Mouse (Mus musculus) forebrain, embryonic 11.5 days (tissue): Measurements from ENCODE around the gene Mtmr3. TPM values are rescaled to one million over a fixed set of nuclear protein-coding genes. Genes with fewer than 3 reads are reported as not detected.
"Not testable (repeated sequence)": the region's sequence is repeated elsewhere in the genome, so short reads cannot be mapped to it uniquely, and the experiment has no call there.

Experiments
- ATAC-seq: fragments of 200-750 bp; cut with Nextera tagmentation; replicated peaks from 2 replicates; pipeline ENCODE4 v1.8.0; 2017; ENCODE audit warnings: moderate TSS enrichment; ENCODE audit not compliant: low FRiP score
- DNase-seq: peaks from one replicate; pipeline ENCODE4 v3.0.0-alpha.2; 2017; ENCODE audit warnings: low spot score
- H3K27ac ChIP-seq: fragments of 300-500 bp; sonication (generic); 2 replicates; pipeline ENCODE4 v1.5.1; 2014; ENCODE audit warnings: low read depth, low read length
- H3K27me3 ChIP-seq: fragments of 300-500 bp; sonication (generic); 2 replicates; pipeline ENCODE4 v1.6.1; 2014; ENCODE audit warnings: mild to moderate bottlenecking, low read length, mixed read lengths; ENCODE audit not compliant: control insufficient read depth, insufficient read depth
- H3K36me3 ChIP-seq: fragments of 300-500 bp; sonication (generic); 2 replicates; pipeline ENCODE4 v1.6.1; 2014; ENCODE audit warnings: mild to moderate bottlenecking, low read length, moderate library complexity, mixed read lengths; ENCODE audit not compliant: control insufficient read depth, insufficient read depth
- H3K4me1 ChIP-seq: fragments of 300-500 bp; sonication (generic); replicated peaks from 2 replicates; pipeline ENCODE4 v1.6.1; 2014; ENCODE audit warnings: low read length, mixed read lengths; ENCODE audit not compliant: control insufficient read depth, insufficient read depth
- H3K4me2 ChIP-seq: fragments of 300-500 bp; sonication (generic); 2 replicates; pipeline ENCODE4 v1.6.1; 2014; ENCODE audit warnings: low read depth, mild to moderate bottlenecking, low read length, moderate library complexity, mixed read lengths; ENCODE audit not compliant: severe bottlenecking
- H3K4me3 ChIP-seq: fragments of 300-500 bp; sonication (generic); 2 replicates; pipeline ENCODE4 v1.5.1; 2014; ENCODE audit warnings: low read depth, low read length
- H3K9ac ChIP-seq: fragments of 300-500 bp; sonication (generic); 2 replicates; pipeline ENCODE4 v1.6.1; 2014; ENCODE audit warnings: low read length
- H3K9me3 ChIP-seq: fragments of 300-500 bp; sonication (generic); 2 replicates; pipeline ENCODE4 v1.6.1; 2016; ENCODE audit warnings: low read length, mixed read lengths; ENCODE audit not compliant: control insufficient read depth
- whole genome bisulfite sequencing: fragments of 180-500 bp; shearing (Covaris S2); extraction: QIAGEN DNeasy Blood & Tissue Kit; methylation state at CpG from one replicate; pipeline ENCODE4 v1.1.7; 2014; 5-methylcytosine and 5-hydroxymethylcytosine counted together
- polyA plus RNA-seq: library from polyadenylated mRNA; unstranded; fragments of >200 nt; fragmentation: Nextera tagmentation; extraction: Ambion mirVana; gene quantifications from 2 replicates; pipeline ENCODE4 v1.2.1, GENCODE M21; 2014

Mtmr3 gene
- polyA plus RNA-seq, 1 experiment from 2014 or later = 43.1 TPM

DNA sequence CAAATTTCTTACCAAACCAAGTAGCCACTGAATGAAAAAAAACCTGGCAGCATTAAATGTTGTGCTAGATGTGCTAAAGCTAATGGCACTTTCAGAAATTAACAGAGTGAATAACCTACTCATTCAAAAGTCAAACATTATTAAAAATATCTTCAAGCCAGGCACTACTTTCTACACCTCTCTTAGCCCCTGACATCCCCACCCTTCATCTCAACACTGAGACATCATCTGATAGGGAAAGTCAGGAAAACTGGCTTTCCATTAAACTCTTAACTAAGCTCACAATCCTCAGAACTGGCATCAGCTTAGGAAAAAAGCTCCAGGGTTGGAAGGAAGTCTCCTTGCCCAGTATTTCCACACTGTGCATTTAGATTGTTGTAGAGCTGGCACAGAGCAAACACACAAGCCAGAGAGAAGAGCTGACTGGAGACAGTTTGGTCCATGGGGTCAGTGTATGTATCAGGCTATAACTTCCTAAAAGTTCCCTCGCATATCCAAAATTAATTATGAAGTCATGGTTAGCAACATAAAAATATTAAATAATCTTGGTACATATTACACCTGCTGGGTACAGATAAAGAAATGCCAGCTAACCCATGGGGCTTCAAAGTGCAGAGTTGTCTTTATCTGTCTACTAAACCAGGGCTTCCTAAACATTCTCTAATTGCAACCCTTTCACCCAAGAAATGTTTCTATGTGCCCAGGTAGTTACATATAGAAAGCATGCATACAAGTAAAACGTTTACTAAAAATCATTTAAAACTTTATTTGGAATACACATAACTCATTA, 41.2 kb downstream of the Mtmr3 start:
- no peak overlapping the region for H3K27ac ChIP-seq
- H3K4me2 ChIP-seq = no peak overlapping the region
- 94% methylated on average over 2 of the region's 2 CpGs for WGBS
- no peaks in the 10 kb centered on the region for H3K27me3 ChIP-seq
- H3K9me3 ChIP-seq = no peaks in the 10 kb centered on the region
- no peak for DNase-seq
- no peak overlapping the region for H3K9ac ChIP-seq
- no peak overlapping the region for H3K4me3 ChIP-seq
- no peaks in the 10 kb centered on the region for H3K36me3 ChIP-seq
- ATAC-seq = no peak
- no peaks in the 10 kb centered on the region for H3K4me1 ChIP-seq

DNA sequence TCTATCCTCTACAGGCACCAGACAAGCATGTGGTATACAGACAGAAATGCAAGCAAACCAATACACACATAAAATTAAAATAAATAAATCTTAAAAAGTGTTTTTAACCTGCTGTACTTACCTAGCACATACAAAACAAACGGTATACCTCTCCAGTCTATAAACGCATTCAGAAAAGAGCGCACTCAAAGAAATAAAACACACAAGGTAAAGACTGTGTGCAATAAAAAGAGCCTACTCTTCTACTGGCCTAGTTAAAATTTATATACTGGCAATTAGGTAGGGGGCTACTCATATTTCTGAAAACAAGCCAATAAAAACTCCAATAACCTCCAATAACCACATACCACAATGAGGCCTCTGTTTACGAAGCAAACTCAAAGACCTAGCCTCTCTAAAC, 47.1 kb downstream of the Mtmr3 start:
- no peak overlapping the region for H3K9ac ChIP-seq
- no peak overlapping the region for H3K4me2 ChIP-seq
- WGBS = 95% methylated on average over 4 of the region's 4 CpGs
- ATAC-seq = no peak
- no peak overlapping the region for H3K27ac ChIP-seq
- no peaks in the 10 kb centered on the region for H3K27me3 ChIP-seq
- no peaks in the 10 kb centered on the region for H3K36me3 ChIP-seq
- no peak for DNase-seq
- no peaks in the 10 kb centered on the region for H3K4me1 ChIP-seq
- no peaks in the 10 kb centered on the region for H3K9me3 ChIP-seq
- H3K4me3 ChIP-seq = no peak overlapping the region

DNA sequence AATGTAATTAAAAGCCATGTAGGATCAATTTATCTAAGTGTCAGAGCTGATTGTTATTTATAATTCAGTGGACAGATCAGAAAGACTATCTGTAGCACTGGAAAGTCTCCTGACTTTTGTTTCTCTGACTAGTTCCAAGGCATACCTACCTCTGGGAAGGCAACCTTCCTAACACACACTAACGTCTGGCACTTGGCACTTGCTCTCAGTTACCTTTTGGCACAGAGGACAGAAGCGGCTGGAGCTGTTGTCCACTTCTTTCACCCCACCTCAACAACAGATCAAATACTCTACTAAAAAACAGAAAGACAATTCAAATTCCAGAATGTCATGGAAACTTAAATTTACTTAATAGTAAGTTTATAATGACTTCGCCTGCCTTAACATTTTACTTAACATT, 48.7 kb downstream of the Mtmr3 start:
- no peaks in the 10 kb centered on the region for H3K9me3 ChIP-seq
- no peaks in the 10 kb centered on the region for H3K27me3 ChIP-seq
- 79% methylated on average over 3 of the region's 3 CpGs for WGBS
- ATAC-seq = no peak
- no peak for DNase-seq
- H3K4me2 ChIP-seq = no peak overlapping the region
- H3K9ac ChIP-seq = no peak overlapping the region
- no peak overlapping the region for H3K4me3 ChIP-seq
- no peaks in the 10 kb centered on the region for H3K4me1 ChIP-seq
- no peaks in the 10 kb centered on the region for H3K36me3 ChIP-seq
- H3K27ac ChIP-seq = no peak overlapping the region

DNA sequence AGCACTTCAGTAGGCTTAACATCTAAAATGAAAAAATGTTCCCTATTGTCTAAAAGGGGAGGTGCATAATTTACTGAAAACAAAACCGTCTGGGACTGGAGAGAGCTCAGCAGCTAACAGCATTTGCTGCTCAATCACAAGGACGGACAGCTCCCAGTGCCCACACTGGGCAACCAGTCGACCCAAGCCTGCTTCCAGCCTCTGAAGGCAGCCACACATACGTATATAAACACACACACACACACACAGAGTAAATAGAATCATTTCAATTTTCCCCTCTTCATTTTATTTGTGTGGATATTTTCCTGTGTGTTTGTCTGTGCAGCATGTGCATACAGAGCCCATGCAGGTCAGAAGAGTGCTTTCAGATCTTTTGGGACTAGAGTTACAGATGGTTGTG, 49.3 kb downstream of the Mtmr3 start:
- Histone ChIP-seq H3K27me3 (no peaks in the 10 kb centered on the region), H3K4me3 (no peak overlapping the region), H3K4me2 (no peak overlapping the region), H3K9me3 (no peaks in the 10 kb centered on the region), H3K9ac (no peak overlapping the region), H3K27ac (no peak overlapping the region), H3K4me1 (no peaks in the 10 kb centered on the region), H3K36me3 (no peaks in the 10 kb centered on the region)
- ATAC-seq = no peak
- WGBS = 56% methylated on average over 4 of the region's 4 CpGs
- DNase-seq = no peak

DNA sequence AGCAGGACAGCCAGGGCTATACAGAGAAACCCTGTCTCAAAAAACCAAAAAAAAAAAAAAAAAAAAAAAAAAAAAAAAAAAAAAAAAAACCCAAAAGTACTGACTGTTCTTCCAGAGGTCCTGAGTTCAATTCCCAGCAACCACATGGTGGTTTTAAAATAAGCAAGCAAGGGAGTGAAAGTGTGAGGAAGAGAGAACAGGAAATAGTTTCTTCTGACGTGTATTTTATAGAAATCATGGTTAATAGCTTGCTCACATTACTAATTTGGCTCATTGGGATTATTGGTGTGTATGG, 50.1 kb downstream of the Mtmr3 start:
- H3K4me2 ChIP-seq, ATAC-seq: not testable (repeated sequence)
- WGBS = 88% methylated on average over 1 of the region's 1 CpGs

DNA sequence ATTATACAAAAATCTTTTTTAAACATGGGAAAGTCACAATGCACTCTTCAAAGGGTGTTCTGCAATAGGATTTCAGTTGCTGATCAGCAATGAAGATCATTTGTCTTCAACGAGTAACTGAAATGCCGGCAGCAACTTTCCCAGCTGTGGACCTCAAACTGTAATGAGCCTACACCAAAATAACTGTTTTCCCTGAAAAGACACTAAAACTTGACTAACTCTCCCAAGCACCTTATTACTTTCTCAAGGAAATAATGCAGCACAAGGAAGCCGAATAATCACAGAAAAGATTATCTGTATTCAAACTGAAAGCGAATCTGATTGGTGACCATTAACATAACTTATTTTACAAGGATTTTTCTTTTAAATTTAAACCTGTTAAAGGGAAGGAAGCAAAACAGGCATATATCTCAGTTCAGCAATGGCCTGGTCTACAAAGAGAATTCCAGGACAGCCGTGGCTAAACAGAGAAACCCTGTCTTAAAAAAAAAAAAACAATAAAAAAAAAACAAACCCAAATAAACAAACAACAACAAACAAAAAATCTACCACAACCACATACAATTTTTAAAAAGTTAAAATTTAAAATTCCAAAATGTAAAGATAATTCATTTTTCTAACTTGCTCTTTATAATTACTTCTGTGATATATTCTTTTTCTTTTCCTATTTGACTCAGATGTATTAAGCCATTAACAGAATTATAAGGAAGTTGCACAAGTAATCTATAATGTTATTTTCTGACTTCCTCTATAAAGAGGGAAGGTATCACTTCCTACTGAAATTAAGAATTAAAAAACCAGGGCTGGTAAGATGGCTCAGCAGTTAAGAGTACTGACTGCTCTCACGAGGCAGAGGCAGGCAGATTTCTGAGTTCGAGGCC, 50.7 kb downstream of the Mtmr3 start:
- Histone ChIP-seq H3K9ac (no peak overlapping the region), H3K4me1 (no peaks in the 10 kb centered on the region), H3K4me3 (no peak overlapping the region), H3K4me2 (no peak overlapping the region), H3K27ac (no peak overlapping the region), H3K27me3 (no peaks in the 10 kb centered on the region), H3K9me3 (no peaks in the 10 kb centered on the region), H3K36me3 (no peaks in the 10 kb centered on the region)
- no peak for DNase-seq
- ATAC-seq = no peak
- WGBS = 87% methylated on average over 7 of the region's 7 CpGs

More for the DNA sequence above, 50.1 kb downstream of the Mtmr3 start:
- DNase-seq, H3K4me3 ChIP-seq, H3K4me1 ChIP-seq, H3K36me3 ChIP-seq, H3K27ac ChIP-seq, H3K27me3 ChIP-seq, H3K9ac ChIP-seq, H3K9me3 ChIP-seq: not testable (repeated sequence)

DNA sequence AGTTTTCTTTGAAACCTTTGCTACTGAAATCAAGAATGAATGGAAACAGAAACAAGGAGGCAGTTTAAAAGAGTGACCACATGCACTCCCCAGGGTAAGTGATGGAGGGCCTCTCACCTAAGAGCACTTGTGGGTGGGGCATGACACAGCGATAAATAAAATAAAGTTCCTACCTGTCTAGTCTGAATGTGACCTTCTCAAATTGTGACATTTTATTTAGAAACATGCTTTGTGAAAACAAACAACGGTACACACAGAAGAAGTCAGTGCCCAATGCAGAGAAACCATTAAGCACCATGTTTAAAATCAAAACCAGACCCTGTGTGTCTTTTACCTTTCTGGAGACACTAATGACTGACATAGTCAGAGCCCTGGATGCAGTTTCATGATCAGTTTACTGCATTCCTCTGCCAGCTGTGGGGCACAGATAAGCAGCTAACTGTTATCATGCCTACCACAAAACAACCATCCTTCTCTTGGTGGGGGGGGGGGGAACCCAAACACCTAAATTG, 51.6 kb downstream of the Mtmr3 start:
- H3K4me1 ChIP-seq = no peaks in the 10 kb centered on the region
- no peak overlapping the region for H3K4me3 ChIP-seq
- no peak overlapping the region for H3K9ac ChIP-seq
- ATAC-seq (no peak), DNase-seq (no peak)
- no peaks in the 10 kb centered on the region; the same call in 1 of the 2 replicates for H3K36me3 ChIP-seq
- H3K27me3 ChIP-seq = no peaks in the 10 kb centered on the region
- H3K4me2 ChIP-seq = no peak overlapping the region
- no peaks in the 10 kb centered on the region for H3K9me3 ChIP-seq
- no peak overlapping the region for H3K27ac ChIP-seq
- WGBS = 92% methylated on average over 2 of the region's 2 CpGs

DNA sequence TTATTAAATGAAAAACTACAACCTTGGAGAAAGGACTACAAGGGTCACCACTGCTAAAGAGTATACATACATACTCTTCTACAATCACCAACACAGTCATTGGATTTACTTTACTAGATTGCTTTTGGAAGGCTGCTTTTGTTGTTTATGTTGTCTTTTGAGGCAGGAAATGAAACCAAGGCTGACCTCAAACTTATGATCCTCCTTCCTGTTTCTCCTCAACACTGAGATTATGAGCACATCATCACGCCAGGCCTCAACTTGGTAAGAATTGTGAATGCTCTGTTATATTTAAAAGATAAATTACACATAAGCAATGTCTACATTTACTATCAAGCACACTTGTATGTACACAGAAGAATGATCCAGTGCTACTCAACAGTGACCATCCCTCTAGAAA, 58.0 kb downstream of the Mtmr3 start:
- no peaks in the 10 kb centered on the region; the same call in 1 of the 2 replicates for H3K36me3 ChIP-seq
- no peaks in the 10 kb centered on the region for H3K27me3 ChIP-seq
- DNase-seq = no peak
- H3K4me3 ChIP-seq = no peak overlapping the region
- 94% methylated on average over 1 of the region's 1 CpGs for WGBS
- H3K27ac ChIP-seq = no peak overlapping the region
- no peak for ATAC-seq
- H3K4me2 ChIP-seq = no peak overlapping the region
- no peak overlapping the region for H3K9ac ChIP-seq
- H3K4me1 ChIP-seq = no peaks in the 10 kb centered on the region
- H3K9me3 ChIP-seq = no peaks in the 10 kb centered on the region
